Mouse (Mus musculus) MEL (cell line): ENCODE data around the gene Cnih3. TPM values are rescaled to one million over a fixed set of nuclear protein-coding genes. Genes with fewer than 3 reads are reported as not detected.

Experiments
- DNase-seq: peaks from one replicate; pipeline ENCODE4 v3.0.0; 2011; ENCODE audit warnings: low read depth, low spot score
- H3K27ac ChIP-seq: 2 replicates; pipeline ENCODE4 v1.5.1; 2012; ENCODE audit warnings: low read depth, mild to moderate bottlenecking, control low read depth, low read length, moderate library complexity; ENCODE audit not compliant: control insufficient read depth
- H3K27me3 ChIP-seq, 2 experiments: fragments of 150-350 bp in 1 of 2; sonication (generic) in 1 of 2; 2 replicates each; pipeline ENCODE4 v1.6.1; 2012; ENCODE audit warnings: low read length in 2 of 2, mild to moderate bottlenecking in 2 of 2, improper control_type of control experiment in 1 of 2, moderate library complexity in 1 of 2; ENCODE audit not compliant: insufficient read depth in 2 of 2, control insufficient read depth in 1 of 2
- H3K36me3 ChIP-seq, 2 experiments: 2 replicates each; pipeline ENCODE4 v1.6.1; 2012 to 2014; ENCODE audit warnings: low read length in 2 of 2, improper control_type of control experiment in 1 of 2, inconsistent platforms in 1 of 2, mild to moderate bottlenecking in 1 of 2; ENCODE audit not compliant: insufficient read depth in 2 of 2, control insufficient read depth in 1 of 2
- H3K4me1 ChIP-seq, 2 experiments: fragments of 150-350 bp in 1 of 2; sonication (generic) in 1 of 2; 2 replicates each; pipeline ENCODE4 v1.6.1; 2012; ENCODE audit warnings: low read length in 2 of 2, improper control_type of control experiment in 1 of 2, mild to moderate bottlenecking in 1 of 2; ENCODE audit not compliant: insufficient read depth in 2 of 2, control insufficient read depth in 1 of 2
- H3K4me3 ChIP-seq, 2 experiments: fragments of 150-350 bp in 1 of 2; sonication (generic) in 1 of 2; 2 replicates each; pipeline ENCODE4 v1.5.1; 2012; ENCODE audit warnings: low read depth in 2 of 2, low read length in 2 of 2, mild to moderate bottlenecking in 2 of 2, moderate library complexity in 2 of 2, control low read depth in 1 of 2, improper control_type of control experiment in 1 of 2; ENCODE audit not compliant: control insufficient read depth in 1 of 2, insufficient read depth in 1 of 2
- H3K79me2 ChIP-seq: 2 replicates; pipeline ENCODE4 v1.6.1; 2012; ENCODE audit warnings: mild to moderate bottlenecking, low read length, moderate library complexity; ENCODE audit not compliant: control insufficient read depth, poor library complexity, insufficient read depth
- H3K9ac ChIP-seq: 2 replicates; pipeline ENCODE4 v1.6.1; 2012; ENCODE audit warnings: low read depth, mild to moderate bottlenecking, control low read depth, low read length, moderate library complexity; ENCODE audit not compliant: control insufficient read depth, poor library complexity, severe bottlenecking
- H3K9me3 ChIP-seq: fragments of 150-350 bp; sonication (generic); replicated peaks from 2 replicates; pipeline ENCODE4 v1.6.1; 2012; ENCODE audit warnings: mild to moderate bottlenecking, low read length, improper control_type of control experiment, moderate library complexity; ENCODE audit not compliant: insufficient read depth
- CHD1 ChIP-seq: IDR thresholded peaks from 2 replicates; pipeline ENCODE4 v1.6.1; 2012; ENCODE audit warnings: low read depth, mild to moderate bottlenecking, inconsistent platforms, low read length, improper control_type of control experiment
- ELF1 ChIP-seq: IDR thresholded peaks from 2 replicates; pipeline ENCODE4 v1.6.1; 2014; ENCODE audit warnings: low read depth, mild to moderate bottlenecking, inconsistent platforms, low read length, improper control_type of control experiment, moderate library complexity
- MAFK ChIP-seq: IDR thresholded peaks from 2 replicates; pipeline ENCODE4 v1.6.1; 2011; ENCODE audit warnings: low read depth, mild to moderate bottlenecking, low read length, improper control_type of control experiment, borderline replicate concordance
- MAZ ChIP-seq: IDR thresholded peaks from 2 replicates; pipeline ENCODE4 v1.6.1; 2012; ENCODE audit warnings: low read depth, mild to moderate bottlenecking, inconsistent platforms, low read length, improper control_type of control experiment
- POLR2A ChIP-seq, 2 experiments: IDR thresholded peaks; 2 replicates each; pipeline ENCODE4 v1.6.1; 2011 to 2012; ENCODE audit warnings: low read length in 2 of 2, mild to moderate bottlenecking in 2 of 2, control low read depth in 1 of 2, improper control_type of control experiment in 1 of 2, low read depth in 1 of 2, moderate library complexity in 1 of 2; ENCODE audit not compliant: control insufficient read depth in 1 of 2, insufficient read depth in 1 of 2, poor library complexity in 1 of 2
- TAL1 ChIP-seq: IDR thresholded peaks from 2 replicates; pipeline ENCODE4 v1.6.1; 2012; ENCODE audit warnings: mild to moderate bottlenecking, inconsistent platforms, low read length, moderate library complexity, mixed read lengths
- TBP ChIP-seq: IDR thresholded peaks from 2 replicates; pipeline ENCODE4 v1.8.0; 2011; ENCODE audit warnings: low read depth, low read length, improper control_type of control experiment
- UBTF ChIP-seq: IDR thresholded peaks from 2 replicates; pipeline ENCODE4 v1.6.1; 2012; ENCODE audit warnings: low read depth, mild to moderate bottlenecking, inconsistent platforms, low read length, improper control_type of control experiment, moderate library complexity, borderline replicate concordance; ENCODE audit not compliant: insufficient read depth
- ZC3H11A ChIP-seq: IDR thresholded peaks from 2 replicates; pipeline ENCODE4 v1.6.1; 2012; ENCODE audit warnings: low read depth, mild to moderate bottlenecking, inconsistent platforms, low read length, improper control_type of control experiment
- polyA plus RNA-seq, 2 experiments: library from polyadenylated mRNA; stranded (reverse) in 1 of 2; unstranded in 1 of 2; fragments of >175 nt in 1 of 2; fragments of >200 nt in 1 of 2; gene quantifications; 2 replicates each; pipeline versions ENCODE4 v1.2.1 to v1.2.4; 2012; ENCODE audit warnings: low replicate concordance in 2 of 2, low read depth in 1 of 2; ENCODE audit not compliant: insufficient read length in 2 of 2, insufficient read depth in 1 of 2, missing spikeins in 1 of 2
- total RNA-seq: library from RNA; depleted of rRNA; stranded (reverse); fragments of 300-350 nt; gene quantifications from 2 replicates; pipeline ENCODE4 v1.2.3, GENCODE M21; 2012

Cnih3 gene
- total and polyA plus RNA-seq, 3 experiments, result not detected

GRCm38 (mm10) chr1:181414985-181415384 is 62.6 kb downstream of the Cnih3 start:
- Histone ChIP-seq H3K4me3 (no peak overlapping the region), H3K4me1 (no peaks in the 10 kb centered on the region), H3K9me3 (no peaks in the 10 kb centered on the region), H3K36me3 (no peaks in the 10 kb centered on the region), H3K27ac (no peak overlapping the region), H3K79me2 (no peaks in the 10 kb centered on the region), H3K9ac (no peak overlapping the region), H3K27me3 (no peaks in the 10 kb centered on the region; a peak in 3 of 4 replicates)
- no peak for DNase-seq
- no peak for TF ChIP-seq TAL1
- TF ChIP-seq CHD1, result no peak
- no peak for TF ChIP-seq ELF1

- no peak for DNase-seq
- H3K4me1 ChIP-seq, result no peaks in the 10 kb centered on the region
- no peak overlapping the region for H3K9ac ChIP-seq
- H3K79me2 ChIP-seq, result no peaks in the 10 kb centered on the region
- no peak overlapping the region for H3K4me3 ChIP-seq
- no peaks in the 10 kb centered on the region for H3K36me3 ChIP-seq
- H3K27me3 ChIP-seq, result peaks cover 0 to 2% of the 10 kb centered on the region in 2 experiments; a peak in 3 of 4 replicates
- no peak for TF ChIP-seq ZC3H11A
- no peak for TF ChIP-seq UBTF
- TF ChIP-seq CHD1, result no peak
- TF ChIP-seq MAFK, result no peak
- TF ChIP-seq MAZ, result no peak
- TF ChIP-seq POLR2A (IDR thresholded peaks at IDR 0.05; ENCODE audit: control insufficient read depth in 1 of 2, insufficient read depth in 1 of 2, low read depth in 1 of 2, low read length in 2 of 2, poor library complexity in 1 of 2), result no peak
- no peak for TF ChIP-seq TBP
- TF ChIP-seq, all 39 proteins: peak for 0
- no peaks in the 10 kb centered on the region for H3K9me3 ChIP-seq
- H3K27ac ChIP-seq, result no peak overlapping the region
Observed at GRCm38 (mm10) chr1:181416841-181417240, 64.4 kb downstream of the Cnih3 start.

GRCm38 (mm10) chr1:181417937-181418523 is 65.6 kb downstream of the Cnih3 start:
- Histone ChIP-seq H3K9me3 (no peaks in the 10 kb centered on the region), H3K4me3 (no peak overlapping the region), H3K4me1 (no peaks in the 10 kb centered on the region), H3K27me3 (peaks cover 0 to 2% of the 10 kb centered on the region in 2 experiments; a peak in 3 of 4 replicates), H3K27ac (no peak overlapping the region), H3K9ac (no peak overlapping the region), H3K79me2 (no peaks in the 10 kb centered on the region), H3K36me3 (no peaks in the 10 kb centered on the region)
- DNase-seq, result no peak
- TF ChIP-seq UBTF (no peak), MAZ (no peak), POLR2A (IDR thresholded peaks at IDR 0.05; ENCODE audit: control insufficient read depth in 1 of 2, insufficient read depth in 1 of 2, low read depth in 1 of 2, low read length in 2 of 2, poor library complexity in 1 of 2) (no peak)
